Mouse (Mus musculus) kidney, embryonic 14.5 days (tissue): ENCODE results near the gene Gsdma2. TPM values are rescaled to one million over a fixed set of nuclear protein-coding genes. Genes with fewer than 3 reads are reported as not detected.

Experiments used
- ATAC-seq: fragments of 200-750 bp; cut with Nextera tagmentation; 2 replicates; pipeline ENCODE4 v1.8.0; 2017; ENCODE audit warnings: moderate number of reproducible peaks, mild to moderate bottlenecking, moderate TSS enrichment, moderate library complexity; ENCODE audit not compliant: low FRiP score, low TSS enrichment
- H3K27ac ChIP-seq: fragments of 300-500 bp; sonication (generic); 2 replicates; pipeline ENCODE4 v1.5.1; 2014; ENCODE audit warnings: low read depth, mild to moderate bottlenecking, low read length, moderate library complexity, mixed read lengths
- H3K27me3 ChIP-seq: fragments of 300-500 bp; sonication (generic); 2 replicates; pipeline ENCODE4 v1.6.1; 2014; ENCODE audit warnings: mild to moderate bottlenecking, low read length; ENCODE audit not compliant: control insufficient read depth, insufficient read depth
- H3K36me3 ChIP-seq: fragments of 300-500 bp; sonication (generic); 2 replicates; pipeline ENCODE4 v1.6.1; 2014; ENCODE audit warnings: low read length, mixed read lengths; ENCODE audit not compliant: control insufficient read depth, insufficient read depth
- H3K4me1 ChIP-seq: fragments of 300-500 bp; sonication (generic); 2 replicates; pipeline ENCODE4 v1.6.1; 2014; ENCODE audit warnings: low read length, mixed read lengths; ENCODE audit not compliant: control insufficient read depth, insufficient read depth
- H3K4me2 ChIP-seq: fragments of 300-500 bp; sonication (generic); replicated peaks from 2 replicates; pipeline ENCODE4 v1.6.1; 2014; ENCODE audit warnings: low read depth, mild to moderate bottlenecking, low read length
- H3K4me3 ChIP-seq: fragments of 300-500 bp; sonication (generic); 2 replicates; pipeline ENCODE4 v1.5.1; 2014; ENCODE audit warnings: mild to moderate bottlenecking, low read length
- H3K9ac ChIP-seq: fragments of 300-500 bp; sonication (generic); 2 replicates; pipeline ENCODE4 v1.6.1; 2014; ENCODE audit warnings: low read depth, mild to moderate bottlenecking, low read length, moderate library complexity
- H3K9me3 ChIP-seq: fragments of 300-500 bp; sonication (generic); 2 replicates; pipeline ENCODE4 v1.6.1; 2016; ENCODE audit warnings: low read length; ENCODE audit not compliant: control insufficient read depth
- WGBS: fragments of 180-500 bp; shearing (Covaris S2); extraction: QIAGEN DNeasy Blood & Tissue Kit; methylation state at CpG from one replicate; pipeline ENCODE4 v1.1.7; 2014; 5-methylcytosine and 5-hydroxymethylcytosine counted together
- polyA plus RNA-seq: library from polyadenylated mRNA; unstranded; fragments of >200 nt; fragmentation: Nextera tagmentation; extraction: Ambion mirVana; gene quantifications from 2 replicates; pipeline ENCODE4 v1.2.1, GENCODE M21; 2014

Gsdma2 gene
- polyA plus RNA-seq, 1 experiment from 2014 or later, result not detected

- Histone ChIP-seq H3K27me3 (no peaks in the 10 kb centered on the region), H3K4me1 (peaks cover 22% of the 10 kb centered on the region), H3K36me3 (peaks cover 20% of the 10 kb centered on the region), H3K9ac (no peak within 1 kb of the TSS), H3K9me3 (no peaks in the 10 kb centered on the region), H3K4me2 (no peak within 1 kb of the TSS), H3K27ac (no peak within 1 kb of the TSS), H3K4me3 (no peak within 1 kb of the TSS)
- 24% methylated on average over 10 of the region's 10 CpGs for WGBS
- ATAC-seq, result no peak
These were observed 54.7 kb downstream of the Gsdma2 start, which contains the start of gene Csf3 for GRCm38 (mm10) chr11:98701213-98701670. TSS of gene Csf3 (plus strand) at chr11:98701263.

- Histone ChIP-seq H3K4me3 (no peak overlapping the region), H3K4me2 (no peak overlapping the region), H3K9me3 (no peaks in the 10 kb centered on the region), H3K27ac (no peak overlapping the region), H3K9ac (no peak overlapping the region), H3K4me1 (peaks cover 26% of the 10 kb centered on the region), H3K27me3 (no peaks in the 10 kb centered on the region), H3K36me3 (peaks cover 25% of the 10 kb centered on the region; the same call in 1 of the 2 replicates)
- WGBS, result 70% methylated on average over 5 of the region's 5 CpGs
- ATAC-seq, result no peak
These were observed 55.8 kb downstream of the Gsdma2 start for GRCm38 (mm10) chr11:98702323-98702722.

GRCm38 (mm10) chr11:98705021-98705420 is 58.5 kb downstream of the Gsdma2 start:
- peak; percentile 21 for ATAC-seq
- peaks cover 37% of the 10 kb centered on the region for H3K36me3 ChIP-seq
- WGBS, result 59% methylated on average over 10 of the region's 10 CpGs
- no peaks in the 10 kb centered on the region for H3K27me3 ChIP-seq
- peak overlapping the region; percentile 86 for H3K27ac ChIP-seq
- peak overlapping the region; percentile 15; the same call in 1 of the 2 replicates for H3K4me2 ChIP-seq
- no peak overlapping the region for H3K4me3 ChIP-seq
- no peaks in the 10 kb centered on the region for H3K9me3 ChIP-seq
- no peak overlapping the region for H3K9ac ChIP-seq
- H3K4me1 ChIP-seq, result peaks cover 53% of the 10 kb centered on the region

Other genes starting within 250 kb of the Gsdma2 start
- 10.7 and 14.8 TPM in 2 replicates for gene Pgap3, start 246.3 kb upstream of the Gsdma2 start, polyA plus RNA-seq
- 35.5 and 54.1 TPM in 2 replicates for gene Erbb2, start 234.3 kb upstream of the Gsdma2 start, polyA plus RNA-seq
- 83.8 and 101 TPM in 2 replicates for gene Mien1, start 207.8 kb upstream of the Gsdma2 start, polyA plus RNA-seq
- 52.3 and 66.8 TPM in 2 replicates for gene Grb7, start 200.4 kb upstream of the Gsdma2 start, polyA plus RNA-seq
- gene Ikzf3, start 100.7 kb upstream of the Gsdma2 start, polyA plus RNA-seq, result 0.26 and 0.73 TPM in 2 replicates
- 0.30 and 0.61 TPM in 2 replicates for gene Zpbp2, start 95.7 kb upstream of the Gsdma2 start, polyA plus RNA-seq
- gene Ormdl3, start 59.4 kb upstream of the Gsdma2 start, polyA plus RNA-seq, result 7.1 and 26.6 TPM in 2 replicates
- gene Lrrc3c, start 48.5 kb upstream of the Gsdma2 start, polyA plus RNA-seq, result not detected in 2 replicates
- 0.60 and 1.2 TPM in 2 replicates for gene Gm12355, start 21.1 kb upstream of the Gsdma2 start, polyA plus RNA-seq
- gene Gsdma3, start 20.4 kb upstream of the Gsdma2 start, polyA plus RNA-seq, result not detected in 2 replicates
- 0.16 TPM in 1 of 2 replicates, not detected in the other for gene Gsdma, start 17.6 kb downstream of the Gsdma2 start, polyA plus RNA-seq
- 181 and 187 TPM in 2 replicates for gene Psmd3, start 35.8 kb downstream of the Gsdma2 start, polyA plus RNA-seq
- gene Csf3, start 54.5 kb downstream of the Gsdma2 start, polyA plus RNA-seq, result not detected in 2 replicates
- 39.5 and 59.1 TPM in 2 replicates for gene Med24, start 82.7 kb downstream of the Gsdma2 start, polyA plus RNA-seq
- gene Thra, start 93.9 kb downstream of the Gsdma2 start, polyA plus RNA-seq, result 28.0 and 31.8 TPM in 2 replicates
- gene Nr1d1, start 128.6 kb downstream of the Gsdma2 start, polyA plus RNA-seq, result 1.6 and 2.6 TPM in 2 replicates
- 21.6 and 33.7 TPM in 2 replicates for gene Msl1, start 148.8 kb downstream of the Gsdma2 start, polyA plus RNA-seq
- gene Casc3, start 158.1 kb downstream of the Gsdma2 start, polyA plus RNA-seq, result 28.1 and 43.1 TPM in 2 replicates
- 1.6 and 2.4 TPM in 2 replicates for gene Rapgefl1, start 190.0 kb downstream of the Gsdma2 start, polyA plus RNA-seq
- 6.5 and 6.7 TPM in 2 replicates for gene Wipf2, start 216.9 kb downstream of the Gsdma2 start, polyA plus RNA-seq